Mouse (Mus musculus) heart, embryonic 13.5 days (tissue): ENCODE measurements around the gene D430041D05Rik. TPM values are rescaled to one million over a fixed set of nuclear protein-coding genes. Genes with fewer than 3 reads are reported as not detected.
A peak's percentile ranks its signal among the peaks of the same experiment; 100 is the strongest.

ENCODE experiments used
- ATAC-seq: fragments of 200-750 bp; cut with Nextera tagmentation; 2 replicates; pipeline ENCODE4 v1.8.0; 2017; ENCODE audit warnings: moderate TSS enrichment; ENCODE audit not compliant: insufficient number of reproducible peaks, low FRiP score, low TSS enrichment; ENCODE audit errors: extremely low read depth
- H3K27ac ChIP-seq: fragments of 300-500 bp; sonication (generic); replicated peaks from 2 replicates; pipeline ENCODE4 v1.5.1; 2015; ENCODE audit warnings: moderate library complexity, mild to moderate bottlenecking, inconsistent platforms
- H3K27me3 ChIP-seq: fragments of 300-500 bp; sonication (generic); replicated peaks from 2 replicates; pipeline ENCODE4 v1.6.1; 2015; ENCODE audit warnings: mild to moderate bottlenecking, inconsistent platforms
- H3K36me3 ChIP-seq: fragments of 300-500 bp; sonication (generic); 2 replicates; pipeline ENCODE4 v1.6.1; 2015; ENCODE audit warnings: mild to moderate bottlenecking, inconsistent platforms
- H3K4me1 ChIP-seq: fragments of 300-500 bp; sonication (generic); 2 replicates; pipeline ENCODE4 v1.6.1; 2015; ENCODE audit warnings: inconsistent platforms
- H3K4me2 ChIP-seq: fragments of 300-500 bp; sonication (generic); 2 replicates; pipeline ENCODE4 v1.6.1; 2015; ENCODE audit warnings: inconsistent platforms, mild to moderate bottlenecking, moderate library complexity
- H3K4me3 ChIP-seq: fragments of 300-500 bp; sonication (generic); 2 replicates; pipeline ENCODE4 v1.5.1; 2015; ENCODE audit warnings: moderate library complexity, mild to moderate bottlenecking, inconsistent platforms
- H3K9ac ChIP-seq: fragments of 300-500 bp; sonication (generic); 2 replicates; pipeline ENCODE4 v1.6.1; 2015; ENCODE audit warnings: inconsistent platforms, mild to moderate bottlenecking, moderate library complexity
- H3K9me3 ChIP-seq: fragments of 300-500 bp; sonication (generic); 2 replicates; pipeline ENCODE4 v1.6.1; 2016; ENCODE audit warnings: inconsistent platforms
- WGBS: fragments of 180-500 bp; shearing (Covaris S2); methylation state at CpG from one replicate; pipeline ENCODE4 v1.1.7; 2015; ENCODE audit warnings: mixed read lengths; 5-methylcytosine and 5-hydroxymethylcytosine counted together
- polyA plus RNA-seq: library from polyadenylated mRNA; unstranded; fragments of >200 nt; fragmentation: Nextera tagmentation; extraction: Ambion mirVana; gene quantifications from 2 replicates; pipeline ENCODE4 v1.2.1, GENCODE M21; 2015

D430041D05Rik gene
- polyA plus RNA-seq, 1 experiment from 2014 or later, result 0.15 TPM

DNA sequence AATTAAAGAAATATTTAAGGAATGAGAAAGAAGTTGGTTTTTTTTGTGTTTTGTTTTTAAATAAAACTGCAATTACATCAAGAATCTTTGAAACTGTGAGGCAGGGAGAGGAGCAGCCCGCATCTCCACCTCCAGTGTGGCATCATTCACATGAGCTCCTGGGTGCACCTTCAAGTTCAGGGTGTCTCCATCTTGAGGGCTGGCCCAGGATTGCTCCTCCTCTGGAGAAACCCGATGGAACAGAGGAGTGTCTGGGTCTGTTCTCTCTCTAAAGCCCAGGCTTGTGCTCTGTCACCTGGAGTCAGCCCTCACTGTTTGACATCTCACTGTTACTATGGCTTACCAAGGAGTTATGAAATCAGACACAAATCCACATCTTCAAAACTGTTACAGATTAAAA, 219.1 kb downstream of the D430041D05Rik start:
- no peaks in the 10 kb centered on the region for H3K27me3 ChIP-seq
- H3K4me2 ChIP-seq, result no peak overlapping the region
- H3K9me3 ChIP-seq, result no peaks in the 10 kb centered on the region
- no peaks in the 10 kb centered on the region for H3K4me1 ChIP-seq
- no peak overlapping the region for H3K27ac ChIP-seq
- no peaks in the 10 kb centered on the region for H3K36me3 ChIP-seq
- ATAC-seq, result no peak
- no peak overlapping the region for H3K4me3 ChIP-seq
- H3K9ac ChIP-seq, result no peak overlapping the region
- 61% methylated on average over 2 of the region's 2 CpGs for WGBS

DNA sequence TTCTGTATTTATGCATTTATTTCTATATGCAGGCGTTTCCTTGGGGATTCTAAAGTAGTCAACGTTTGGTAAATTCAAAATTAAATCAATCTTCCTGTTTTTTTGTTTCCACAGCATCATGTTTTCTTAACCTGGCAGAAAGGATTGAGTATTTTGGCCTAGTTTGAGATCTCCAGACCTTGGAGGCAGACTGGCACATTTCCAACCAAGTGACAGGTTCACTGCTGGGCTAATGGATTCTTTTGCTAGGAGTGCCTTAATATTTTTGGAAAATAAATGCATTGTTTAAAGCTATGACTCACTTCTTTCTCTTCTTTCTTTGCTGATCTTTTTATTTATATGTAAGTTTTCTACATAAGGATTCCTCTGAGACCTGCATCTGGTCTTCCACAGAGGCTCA, 222.0 kb downstream of the D430041D05Rik start:
- H3K9ac ChIP-seq, result no peak overlapping the region
- H3K4me2 ChIP-seq, result no peak overlapping the region
- WGBS, result 63% methylated on average over 2 of the region's 2 CpGs
- ATAC-seq, result no peak
- no peak overlapping the region for H3K27ac ChIP-seq
- no peak overlapping the region for H3K4me3 ChIP-seq
- H3K9me3 ChIP-seq, result no peaks in the 10 kb centered on the region
- peaks cover 11% of the 10 kb centered on the region for H3K4me1 ChIP-seq
- H3K36me3 ChIP-seq, result no peaks in the 10 kb centered on the region
- no peaks in the 10 kb centered on the region for H3K27me3 ChIP-seq

DNA sequence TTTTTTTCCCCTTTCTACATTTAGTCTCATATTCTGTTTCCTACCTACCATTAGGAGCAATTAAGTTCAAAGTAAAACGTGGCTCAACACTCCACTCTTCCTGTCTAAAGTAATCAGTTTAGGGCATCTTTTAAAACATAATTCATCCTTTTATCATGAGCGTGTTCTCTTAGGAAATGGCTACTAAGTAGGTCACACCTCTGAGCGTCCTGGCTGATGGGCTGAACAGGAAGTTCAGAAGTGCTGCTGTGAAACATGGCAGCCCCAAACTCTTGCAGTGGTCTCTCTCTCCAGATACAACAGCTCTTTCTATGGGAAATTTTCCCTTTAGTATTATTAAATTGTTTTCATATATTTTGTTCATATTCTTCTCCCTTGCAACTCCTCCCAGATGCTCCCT, 223.7 kb downstream of the D430041D05Rik start:
- 50% methylated on average over 3 of the region's 3 CpGs for whole genome bisulfite sequencing
- no peak for ATAC-seq

DNA sequence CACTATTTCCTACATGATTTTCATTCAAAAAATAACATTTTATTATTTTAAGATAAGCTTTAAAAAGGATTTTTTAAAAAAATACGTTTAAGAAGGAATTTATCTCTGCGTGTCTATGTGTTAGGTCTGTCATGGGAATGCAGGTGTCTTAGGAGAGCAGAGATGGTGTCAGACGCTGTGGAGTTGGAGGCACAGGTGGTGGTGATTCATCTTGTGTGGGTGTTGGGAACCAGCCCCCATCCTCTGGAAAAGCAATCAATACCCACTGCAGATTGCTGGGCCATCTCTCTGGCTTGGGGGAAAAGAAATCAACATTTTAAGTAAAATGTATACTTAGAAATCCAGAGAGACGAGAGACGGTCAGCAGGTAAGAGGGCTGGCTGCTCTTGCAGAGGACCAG, 225.2 kb downstream of the D430041D05Rik start:
- Histone ChIP-seq H3K36me3 (no peaks in the 10 kb centered on the region), H3K4me3 (no peak overlapping the region), H3K4me2 (no peak overlapping the region), H3K27me3 (no peaks in the 10 kb centered on the region), H3K27ac (no peak overlapping the region), H3K4me1 (peaks cover 11% of the 10 kb centered on the region), H3K9ac (no peak overlapping the region), H3K9me3 (no peaks in the 10 kb centered on the region)
- WGBS, result 79% methylated on average over 5 of the region's 5 CpGs
- ATAC-seq, result no peak

More for the DNA sequence above, 223.7 kb downstream of the D430041D05Rik start:
- peaks cover 11% of the 10 kb centered on the region for H3K4me1 ChIP-seq
- no peak overlapping the region for H3K9ac ChIP-seq
- H3K27me3 ChIP-seq, result no peaks in the 10 kb centered on the region
- no peaks in the 10 kb centered on the region for H3K36me3 ChIP-seq
- H3K27ac ChIP-seq, result no peak overlapping the region
- no peak overlapping the region for H3K4me3 ChIP-seq
- no peak overlapping the region for H3K4me2 ChIP-seq
- no peaks in the 10 kb centered on the region for H3K9me3 ChIP-seq

DNA sequence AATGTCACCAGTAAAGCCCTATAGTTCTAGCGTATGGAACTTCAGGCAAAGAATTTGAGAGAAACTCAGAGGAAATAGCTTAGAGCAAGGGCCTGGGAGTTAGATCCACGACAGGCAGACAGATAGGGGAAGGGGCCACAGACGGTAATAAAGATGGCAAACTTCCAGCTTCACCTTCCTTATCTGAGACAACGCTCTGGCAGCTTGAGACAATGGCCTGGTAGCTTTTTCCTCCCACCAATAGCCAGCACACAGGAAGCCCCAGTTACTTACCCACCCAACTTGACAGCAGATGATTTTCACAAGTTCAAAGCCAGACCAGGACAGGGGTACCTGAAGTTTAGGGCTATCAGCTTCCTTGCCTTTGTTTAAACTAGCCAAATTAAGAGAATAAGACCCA, 226.5 kb downstream of the D430041D05Rik start:
- H3K9ac ChIP-seq, result no peak overlapping the region
- H3K36me3 ChIP-seq, result no peaks in the 10 kb centered on the region
- no peak overlapping the region for H3K4me3 ChIP-seq
- no peak overlapping the region for H3K4me2 ChIP-seq
- no peaks in the 10 kb centered on the region for H3K27me3 ChIP-seq
- H3K27ac ChIP-seq, result no peak overlapping the region
- ATAC-seq, result no peak
- H3K4me1 ChIP-seq, result peaks cover 11% of the 10 kb centered on the region
- H3K9me3 ChIP-seq, result no peaks in the 10 kb centered on the region
- WGBS, result 14% methylated on average over 4 of the region's 4 CpGs

DNA sequence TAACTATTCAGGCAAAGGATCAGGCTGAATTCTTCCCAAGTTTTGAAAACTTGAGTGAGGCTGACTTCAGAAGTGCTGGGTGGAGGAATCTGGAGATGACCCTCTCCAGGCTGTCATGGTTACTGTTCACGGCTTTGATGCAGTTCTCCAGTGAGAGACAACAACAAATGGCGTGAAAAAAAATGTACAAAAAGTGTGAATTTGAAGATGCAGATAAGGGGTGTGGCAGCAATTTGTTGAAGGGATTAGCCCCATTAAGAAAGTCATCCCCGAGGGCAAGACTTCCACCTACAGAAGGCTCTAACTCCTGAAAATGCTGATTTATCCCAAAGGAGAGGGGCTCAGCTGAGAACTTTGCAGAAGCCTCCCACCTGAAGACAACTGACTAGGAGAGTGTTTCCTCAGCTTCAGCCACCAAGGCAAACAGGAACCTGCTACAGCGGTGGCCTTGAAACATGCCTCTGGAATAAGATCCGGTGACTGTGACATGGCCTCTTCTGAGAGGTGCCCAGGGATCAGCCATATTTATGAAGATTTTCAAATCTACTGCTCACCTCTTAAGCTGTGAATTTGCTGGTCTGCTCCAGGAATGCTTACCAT, 227.5 kb downstream of the D430041D05Rik start:
- Histone ChIP-seq H3K36me3 (no peaks in the 10 kb centered on the region), H3K27me3 (no peaks in the 10 kb centered on the region), H3K4me2 (no peak overlapping the region), H3K27ac (no peak overlapping the region), H3K4me1 (peaks cover 11% of the 10 kb centered on the region), H3K9me3 (no peaks in the 10 kb centered on the region), H3K4me3 (no peak overlapping the region), H3K9ac (no peak overlapping the region)
- 54% methylated on average over 5 of the region's 5 CpGs for WGBS
- no peak for ATAC-seq

DNA sequence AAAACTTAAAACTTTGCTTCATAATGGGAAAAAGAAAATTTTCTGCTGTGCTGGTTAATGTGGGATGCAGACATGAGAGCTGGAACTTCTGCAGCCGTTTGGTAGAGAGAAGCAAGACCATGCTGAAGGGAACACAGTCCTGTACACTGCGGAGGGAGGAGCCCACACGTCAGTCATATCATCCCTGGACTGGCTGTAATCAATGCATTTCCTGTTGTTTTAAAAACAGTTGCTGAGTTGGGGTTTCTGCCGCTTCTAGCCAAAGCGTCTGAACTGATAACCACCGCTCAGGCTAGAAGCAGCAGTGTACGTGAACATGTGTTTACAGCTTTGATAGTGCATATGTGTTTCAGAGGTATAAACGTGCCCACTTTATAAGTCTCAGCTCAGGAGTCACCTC, 231.2 kb downstream of the D430041D05Rik start:
- 62% methylated on average over 8 of the region's 8 CpGs for WGBS

DNA sequence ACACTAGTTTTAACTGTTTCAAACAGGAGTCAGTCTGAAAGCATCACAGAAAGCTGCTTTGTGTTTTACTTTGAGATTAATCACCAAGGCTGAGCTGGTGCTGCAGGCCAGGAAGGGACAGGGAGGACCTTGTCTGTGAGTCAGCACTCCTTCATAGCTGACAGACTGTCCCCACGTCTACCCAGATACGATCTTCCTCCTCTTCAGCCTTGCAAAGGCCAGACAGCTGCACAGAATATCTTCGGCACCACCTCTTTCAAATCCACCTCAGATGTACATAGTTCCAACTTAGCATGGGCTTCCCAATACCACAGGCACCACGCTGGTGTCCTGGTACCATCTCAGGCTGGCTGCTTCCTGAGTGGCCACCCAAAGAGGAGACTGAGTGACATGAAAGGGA, 232.6 kb downstream of the D430041D05Rik start:
- 75% methylated on average over 4 of the region's 4 CpGs for WGBS
- H3K9me3 ChIP-seq, result no peaks in the 10 kb centered on the region

More for the DNA sequence above, 231.2 kb downstream of the D430041D05Rik start:
- no peak for ATAC-seq
- no peak overlapping the region for H3K9ac ChIP-seq
- peaks cover 31% of the 10 kb centered on the region for H3K4me1 ChIP-seq
- H3K27me3 ChIP-seq, result no peaks in the 10 kb centered on the region
- H3K36me3 ChIP-seq, result no peaks in the 10 kb centered on the region
- H3K4me3 ChIP-seq, result no peak overlapping the region
- no peaks in the 10 kb centered on the region for H3K9me3 ChIP-seq
- H3K27ac ChIP-seq, result no peak overlapping the region
- no peak overlapping the region for H3K4me2 ChIP-seq

DNA sequence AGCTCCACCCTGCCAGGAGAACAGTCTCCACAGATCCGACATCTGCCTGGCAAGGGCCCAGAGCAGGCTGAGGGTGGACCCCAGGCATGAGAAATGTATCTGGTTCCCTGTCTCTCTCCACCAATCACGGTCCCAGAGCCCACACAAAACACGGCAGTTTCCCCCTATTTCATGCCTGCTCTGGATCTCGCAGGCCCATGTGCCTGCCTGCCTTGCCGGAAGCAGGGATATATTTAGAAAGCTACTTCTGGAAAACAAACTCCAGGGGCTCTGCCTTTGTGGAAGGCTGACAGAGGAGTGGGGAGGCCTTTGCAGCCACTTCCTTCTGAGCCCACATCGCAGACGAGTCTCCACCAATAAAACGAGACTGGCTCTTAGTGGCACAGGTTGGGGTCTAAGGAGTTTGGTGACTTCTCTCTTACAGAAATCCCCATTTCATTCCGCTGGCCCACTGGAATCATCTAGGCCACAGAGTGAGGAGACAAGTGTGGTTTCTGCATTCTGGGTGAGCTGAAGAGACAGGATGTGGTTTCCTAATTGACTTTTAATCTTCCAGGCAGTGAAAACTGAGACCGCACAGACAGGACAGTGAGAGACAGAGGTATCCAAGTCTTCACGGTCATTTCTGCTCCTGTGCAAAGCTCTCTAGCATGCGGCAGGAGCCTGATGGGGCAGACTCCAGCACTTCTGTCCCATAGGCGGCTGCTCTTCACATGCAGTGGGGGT, 233.7 kb downstream of the D430041D05Rik start:
- no peak for ATAC-seq
- Histone ChIP-seq H3K4me2 (peak overlapping the region; percentile 22), H3K9ac (peak overlapping the region; percentile 64), H3K4me3 (no peak overlapping the region), H3K36me3 (no peaks in the 10 kb centered on the region), H3K27ac (peak overlapping the region; percentile 90), H3K9me3 (no peaks in the 10 kb centered on the region), H3K27me3 (no peaks in the 10 kb centered on the region), H3K4me1 (peaks cover 24% of the 10 kb centered on the region)
- WGBS, result 27% methylated on average over 13 of the region's 13 CpGs

More for the DNA sequence above, 232.6 kb downstream of the D430041D05Rik start:
- no peaks in the 10 kb centered on the region for H3K27me3 ChIP-seq
- no peaks in the 10 kb centered on the region for H3K36me3 ChIP-seq
- no peak overlapping the region for H3K4me3 ChIP-seq
- peaks cover 24% of the 10 kb centered on the region for H3K4me1 ChIP-seq
- ATAC-seq, result no peak
- no peak overlapping the region for H3K27ac ChIP-seq
- H3K4me2 ChIP-seq, result no peak overlapping the region
- H3K9ac ChIP-seq, result no peak overlapping the region

DNA sequence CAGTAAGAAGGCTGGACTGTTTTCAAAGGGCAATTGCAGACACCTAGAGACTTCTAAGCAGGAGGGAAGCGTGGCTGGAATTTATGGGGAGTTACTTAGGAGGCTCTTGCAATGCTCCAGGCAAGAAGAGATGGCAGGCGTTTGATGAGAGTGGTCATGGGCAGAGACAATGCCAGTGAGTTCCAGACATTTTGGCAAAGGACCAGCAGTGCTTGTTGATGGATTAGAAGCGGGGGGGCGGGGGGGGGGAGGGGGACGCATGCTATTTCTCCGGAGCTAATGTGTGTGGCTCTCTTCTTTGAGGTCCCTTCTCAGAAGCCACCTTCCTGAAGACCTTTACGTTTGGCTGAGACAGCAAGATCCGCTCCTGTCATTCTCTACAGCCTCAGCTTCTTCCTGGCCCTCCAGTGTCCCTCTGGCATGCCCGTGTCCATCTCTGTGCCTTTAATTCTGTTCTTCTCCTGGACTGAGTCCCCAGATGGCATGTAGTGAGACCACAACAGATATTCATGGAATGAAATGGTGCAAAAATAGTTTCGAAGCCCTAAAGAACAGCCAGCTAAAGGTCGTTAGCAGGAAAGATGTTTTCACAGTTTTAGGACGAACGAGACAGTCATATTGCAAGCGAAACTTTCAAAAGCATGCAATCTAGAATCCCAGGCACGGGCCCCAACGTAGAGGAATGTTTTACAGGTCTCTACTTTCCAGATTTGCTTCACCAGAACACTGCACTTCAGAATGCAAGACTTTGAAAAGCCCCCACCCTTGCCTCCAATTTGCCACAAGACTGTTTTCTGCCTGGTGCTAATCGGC, 234.4 kb downstream of the D430041D05Rik start:
- no peaks in the 10 kb centered on the region for H3K36me3 ChIP-seq
- H3K9ac ChIP-seq, result peak overlapping the region; percentile 64
- no peak overlapping the region for H3K4me3 ChIP-seq
- no peak for ATAC-seq
- WGBS, result 49% methylated on average over 17 of the region's 17 CpGs
- peaks cover 24% of the 10 kb centered on the region for H3K4me1 ChIP-seq
- H3K27ac ChIP-seq, result peak overlapping the region; percentile 90
- H3K9me3 ChIP-seq, result no peaks in the 10 kb centered on the region
- H3K4me2 ChIP-seq, result peak overlapping the region; percentile 22
- no peaks in the 10 kb centered on the region for H3K27me3 ChIP-seq

DNA sequence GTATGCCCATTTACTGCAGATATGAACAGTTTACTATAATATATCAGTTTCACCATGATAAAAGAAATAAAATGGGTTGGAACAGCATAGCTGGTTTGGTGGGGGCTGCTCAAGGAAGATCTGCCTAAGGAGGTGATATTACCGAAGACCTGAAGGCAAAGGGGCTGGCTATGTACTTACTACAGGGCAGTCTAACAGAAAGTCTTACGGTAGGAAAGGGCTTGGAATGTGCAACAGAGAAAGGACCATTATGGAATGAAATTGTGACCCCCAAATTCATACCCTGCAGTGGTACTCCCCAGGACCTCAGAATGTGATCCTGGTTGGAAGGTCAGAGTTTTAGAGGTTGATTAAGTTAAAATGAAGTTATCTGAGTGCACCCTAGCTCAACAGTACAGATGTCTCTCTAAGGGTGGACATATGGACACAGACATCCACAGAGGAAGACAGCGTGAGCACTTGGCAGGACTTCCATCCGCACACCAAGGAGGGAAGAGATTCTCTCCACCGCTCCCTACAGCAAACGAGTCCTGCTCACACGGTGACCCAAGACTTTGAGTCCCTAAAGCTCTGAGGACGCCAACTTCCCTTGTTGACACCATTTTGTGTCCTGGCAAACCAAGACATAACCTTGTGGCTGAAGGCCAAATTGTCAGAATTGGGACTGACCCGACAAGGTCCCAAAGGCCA, 235.2 kb downstream of the D430041D05Rik start:
- peak overlapping the region; percentile 90; the same call in 1 of the 2 replicates for H3K27ac ChIP-seq

More for the DNA sequence above, 235.2 kb downstream of the D430041D05Rik start:
- no peaks in the 10 kb centered on the region for H3K36me3 ChIP-seq
- no peak overlapping the region for H3K4me2 ChIP-seq
- no peaks in the 10 kb centered on the region for H3K9me3 ChIP-seq
- H3K27me3 ChIP-seq, result no peaks in the 10 kb centered on the region
- peaks cover 24% of the 10 kb centered on the region for H3K4me1 ChIP-seq
- WGBS, result 85% methylated on average over 9 of the region's 9 CpGs
- H3K4me3 ChIP-seq, result no peak overlapping the region
- H3K9ac ChIP-seq, result no peak overlapping the region
- no peak for ATAC-seq
